Mouse (Mus musculus) limb, embryonic 11.5 days (tissue): Measurements from ENCODE around the gene Gm2a. TPM values are rescaled to one million over a fixed set of nuclear protein-coding genes. Genes with fewer than 3 reads are reported as not detected.

Source experiments
- ATAC-seq: fragments of 200-750 bp; cut with Nextera tagmentation; 2 replicates; pipeline ENCODE4 v1.8.0; 2017; ENCODE audit warnings: low read depth; ENCODE audit not compliant: insufficient number of reproducible peaks, low FRiP score, low TSS enrichment
- DNase-seq: peaks from one replicate; pipeline ENCODE4 v3.0.0-alpha.2; 2015; ENCODE audit warnings: low spot score
- H3K27ac ChIP-seq: fragments of 300-500 bp; sonication (generic); replicated peaks from 2 replicates; pipeline ENCODE4 v1.5.1; 2014; ENCODE audit warnings: low read depth, mild to moderate bottlenecking, low read length
- H3K27me3 ChIP-seq: fragments of 300-500 bp; sonication (generic); 2 replicates; pipeline ENCODE4 v1.6.1; 2014; ENCODE audit warnings: mild to moderate bottlenecking, low read length, mixed read lengths; ENCODE audit not compliant: control insufficient read depth, insufficient read depth
- H3K36me3 ChIP-seq: fragments of 300-500 bp; sonication (generic); 2 replicates; pipeline ENCODE4 v1.6.1; 2014; ENCODE audit warnings: mild to moderate bottlenecking, low read length, moderate library complexity, mixed read lengths; ENCODE audit not compliant: control insufficient read depth, insufficient read depth
- H3K4me1 ChIP-seq: fragments of 300-500 bp; sonication (generic); 2 replicates; pipeline ENCODE4 v1.6.1; 2014; ENCODE audit warnings: low read length, mixed read lengths; ENCODE audit not compliant: control insufficient read depth, insufficient read depth
- H3K4me2 ChIP-seq: fragments of 300-500 bp; sonication (generic); 2 replicates; pipeline ENCODE4 v1.6.1; 2014; ENCODE audit warnings: low read depth, mild to moderate bottlenecking, moderate library complexity; ENCODE audit not compliant: severe bottlenecking
- H3K4me3 ChIP-seq: fragments of 300-500 bp; sonication (generic); 2 replicates; pipeline ENCODE4 v1.5.1; 2014; ENCODE audit warnings: low read depth, low read length
- H3K9ac ChIP-seq: fragments of 300-500 bp; sonication (generic); 2 replicates; pipeline ENCODE4 v1.6.1; 2014; ENCODE audit warnings: mild to moderate bottlenecking, low read length
- H3K9me3 ChIP-seq: fragments of 300-500 bp; sonication (generic); 2 replicates; pipeline ENCODE4 v1.6.1; 2016; ENCODE audit warnings: low read length; ENCODE audit not compliant: control insufficient read depth
- whole genome bisulfite sequencing: fragments of 180-500 bp; shearing (Covaris S2); extraction: QIAGEN DNeasy Blood & Tissue Kit; methylation state at CpG from one replicate; pipeline ENCODE4 v1.1.7; 2014; 5-methylcytosine and 5-hydroxymethylcytosine counted together
- polyA plus RNA-seq: library from polyadenylated mRNA; unstranded; fragments of >200 nt; fragmentation: Nextera tagmentation; extraction: Ambion mirVana; gene quantifications from 2 replicates; pipeline ENCODE4 v1.2.1, GENCODE M21; 2014

Gm2a gene
- polyA plus RNA-seq, 1 experiment from 2014 or later, result 9.0 TPM

GRCm38 (mm10) chr11:55072467-55072866, 25.4 kb upstream of the Gm2a start:
- no peaks in the 10 kb centered on the region for H3K9me3 ChIP-seq
- peaks cover 5% of the 10 kb centered on the region; the same call in 1 of the 2 replicates for H3K4me1 ChIP-seq
- WGBS, result 87% methylated on average over 8 of the region's 8 CpGs
- H3K4me2 ChIP-seq, result no peak overlapping the region
- no peaks in the 10 kb centered on the region for H3K27me3 ChIP-seq
- H3K4me3 ChIP-seq, result no peak overlapping the region
- H3K36me3 ChIP-seq, result no peaks in the 10 kb centered on the region
- H3K9ac ChIP-seq, result no peak overlapping the region
- ATAC-seq, result no peak
- no peak for DNase-seq
- H3K27ac ChIP-seq, result no peak overlapping the region

- Histone ChIP-seq H3K4me1 (peaks cover 7% of the 10 kb centered on the region; the same call in 1 of the 2 replicates), H3K36me3 (no peaks in the 10 kb centered on the region), H3K9me3 (no peaks in the 10 kb centered on the region), H3K9ac (no peak overlapping the region), H3K4me3 (no peak overlapping the region), H3K27me3 (peaks cover 3% of the 10 kb centered on the region; the same call in 1 of the 2 replicates), H3K27ac (no peak overlapping the region), H3K4me2 (no peak overlapping the region)
- DNase-seq (no peak), ATAC-seq (no peak)
- 65% methylated on average over 10 of the region's 10 CpGs for WGBS
These were observed 24.7 kb upstream of the Gm2a start for GRCm38 (mm10) chr11:55073191-55073590.

DNA sequence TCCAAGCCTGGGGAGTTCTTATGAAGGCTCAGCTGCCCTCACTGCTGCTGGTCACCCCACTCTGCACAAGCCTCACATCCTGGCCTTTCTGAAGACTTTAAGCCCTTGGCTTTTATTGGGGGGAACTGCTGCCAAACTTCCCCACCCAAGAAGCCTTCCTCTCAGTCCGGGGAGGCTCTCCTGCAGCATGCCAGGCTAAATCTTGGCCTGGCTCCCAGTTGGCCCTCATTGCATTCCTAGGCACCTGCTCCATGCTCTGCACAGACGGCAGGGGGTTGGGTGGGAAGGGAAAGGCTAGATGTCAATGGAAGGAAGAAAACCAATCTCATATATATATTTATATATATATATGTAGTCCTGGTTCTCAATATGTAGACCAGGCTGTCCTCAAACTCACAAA, 22.3 kb upstream of the Gm2a start:
- Histone ChIP-seq H3K27ac (no peak overlapping the region), H3K4me1 (peaks cover 7% of the 10 kb centered on the region; the same call in 1 of the 2 replicates), H3K36me3 (no peaks in the 10 kb centered on the region), H3K4me3 (no peak overlapping the region), H3K9ac (no peak overlapping the region), H3K27me3 (peaks cover 7% of the 10 kb centered on the region; the same call in 1 of the 2 replicates), H3K9me3 (no peaks in the 10 kb centered on the region), H3K4me2 (no peak overlapping the region)
- ATAC-seq (no peak), DNase-seq (no peak)
- 84% methylated on average over 2 of the region's 2 CpGs for WGBS

DNA sequence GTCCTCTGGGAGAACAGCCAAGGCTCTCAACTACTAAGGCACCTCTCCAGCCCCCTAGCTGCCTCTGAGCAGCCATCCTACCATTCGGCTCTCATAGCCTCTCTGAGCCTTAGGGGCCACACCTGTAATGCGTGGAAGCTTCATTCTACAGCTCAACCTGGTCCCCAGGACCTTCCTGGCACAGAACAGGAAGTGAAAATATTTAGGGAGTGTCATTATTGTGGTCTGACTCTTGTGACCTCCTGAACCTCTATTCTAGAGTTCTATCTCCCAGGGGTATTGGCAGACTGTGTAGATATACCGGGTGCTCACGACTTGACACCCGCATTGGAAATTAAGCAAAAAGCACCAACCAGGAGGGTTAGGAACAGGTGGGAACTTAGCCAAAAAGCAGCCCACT, 21.7 kb upstream of the Gm2a start:
- DNase-seq (no peak), ATAC-seq (no peak)
- Histone ChIP-seq H3K4me3 (no peak overlapping the region), H3K4me1 (peaks cover 7% of the 10 kb centered on the region; the same call in 1 of the 2 replicates), H3K27ac (no peak overlapping the region), H3K9ac (no peak overlapping the region), H3K27me3 (peaks cover 7% of the 10 kb centered on the region; the same call in 1 of the 2 replicates), H3K4me2 (no peak overlapping the region), H3K36me3 (no peaks in the 10 kb centered on the region), H3K9me3 (no peaks in the 10 kb centered on the region)
- 88% methylated on average over 5 of the region's 5 CpGs for WGBS

- Histone ChIP-seq H3K27ac (no peak within 1 kb of the TSS), H3K9ac (peak within 1 kb of the TSS; percentile 41), H3K4me3 (peak within 1 kb of the TSS; percentile 39), H3K4me1 (peaks cover 7% of the 10 kb centered on the region; the same call in 1 of the 2 replicates), H3K4me2 (peak within 1 kb of the TSS; percentile 96), H3K27me3 (peaks cover 7% of the 10 kb centered on the region; the same call in 1 of the 2 replicates), H3K36me3 (no peaks in the 10 kb centered on the region), H3K9me3 (no peaks in the 10 kb centered on the region)
- ATAC-seq, result peak; percentile 63; the same call in 1 of the 2 replicates
- DNase-seq, result peak; percentile 65
- under 1% methylated on average over 49 of the region's 50 CpGs for WGBS
These were observed 20.3 kb upstream of the Gm2a start, which contains the start of gene Ccdc69 for GRCm38 (mm10) chr11:55077331-55078231. Ccdc69 (minus strand) TSS chr11:55078131.

GRCm38 (mm10) chr11:55078502-55078901, 19.4 kb upstream of the Gm2a start:
- WGBS, result 54% methylated on average over 3 of the region's 3 CpGs
- Histone ChIP-seq H3K27me3 (peaks cover 7% of the 10 kb centered on the region; the same call in 1 of the 2 replicates), H3K9ac (no peak overlapping the region), H3K4me3 (no peak overlapping the region), H3K4me2 (no peak overlapping the region; the same call in 1 of the 2 replicates), H3K36me3 (no peaks in the 10 kb centered on the region), H3K4me1 (peaks cover 7% of the 10 kb centered on the region; the same call in 1 of the 2 replicates), H3K9me3 (no peaks in the 10 kb centered on the region), H3K27ac (no peak overlapping the region)
- ATAC-seq (no peak), DNase-seq (no peak)

- Histone ChIP-seq H3K36me3 (no peaks in the 10 kb centered on the region), H3K4me3 (no peak overlapping the region), H3K27ac (no peak overlapping the region), H3K9ac (no peak overlapping the region), H3K9me3 (no peaks in the 10 kb centered on the region), H3K4me2 (no peak overlapping the region), H3K4me1 (peaks cover 7% of the 10 kb centered on the region; the same call in 1 of the 2 replicates), H3K27me3 (peaks cover 7% of the 10 kb centered on the region; the same call in 1 of the 2 replicates)
- DNase-seq (no peak), ATAC-seq (no peak)
- 91% methylated on average over 4 of the region's 4 CpGs for WGBS
These were observed 18.7 kb upstream of the Gm2a start for GRCm38 (mm10) chr11:55079180-55079579.

- DNase-seq (no peak), ATAC-seq (no peak)
- H3K36me3 ChIP-seq, result no peaks in the 10 kb centered on the region
- H3K4me3 ChIP-seq, result no peak overlapping the region
- H3K4me1 ChIP-seq, result peaks cover 7% of the 10 kb centered on the region; the same call in 1 of the 2 replicates
- peaks cover 7% of the 10 kb centered on the region; the same call in 1 of the 2 replicates for H3K27me3 ChIP-seq
- H3K27ac ChIP-seq, result no peak overlapping the region
- 90% methylated on average over 9 of the region's 9 CpGs for WGBS
- no peak overlapping the region for H3K4me2 ChIP-seq
- no peaks in the 10 kb centered on the region for H3K9me3 ChIP-seq
- H3K9ac ChIP-seq, result no peak overlapping the region
These were observed 16.7 kb upstream of the Gm2a start for GRCm38 (mm10) chr11:55081206-55081605.
